Mouse (Mus musculus) heart, embryonic 16.5 days (tissue): ENCODE data around the gene Fam168b. TPM values are rescaled to one million over a fixed set of nuclear protein-coding genes. Genes with fewer than 3 reads are reported as not detected.

Experiments
- ATAC-seq: fragments of 200-750 bp; cut with Nextera tagmentation; replicated peaks from 2 replicates; pipeline ENCODE4 v1.8.0; 2017; ENCODE audit warnings: moderate number of reproducible peaks; ENCODE audit not compliant: insufficient read depth, low FRiP score; ENCODE audit errors: extremely low read depth
- H3K27ac ChIP-seq: fragments of 300-500 bp; sonication (generic); 2 replicates; pipeline ENCODE4 v1.5.1; 2014; ENCODE audit warnings: mild to moderate bottlenecking, low read length, control low read depth, moderate library complexity
- H3K27me3 ChIP-seq: fragments of 300-500 bp; sonication (generic); 2 replicates; pipeline ENCODE4 v1.6.1; 2014; ENCODE audit warnings: low read length, mixed read lengths; ENCODE audit not compliant: control insufficient read depth, insufficient read depth
- H3K36me3 ChIP-seq: fragments of 300-500 bp; sonication (generic); 2 replicates; pipeline ENCODE4 v1.6.1; 2014; ENCODE audit not compliant: control insufficient read depth, insufficient read depth
- H3K4me1 ChIP-seq: fragments of 300-500 bp; sonication (generic); 2 replicates; pipeline ENCODE4 v1.6.1; 2014; ENCODE audit warnings: low read length, mixed read lengths; ENCODE audit not compliant: control insufficient read depth, insufficient read depth
- H3K4me2 ChIP-seq: fragments of 300-500 bp; sonication (generic); 2 replicates; pipeline ENCODE4 v1.6.1; 2014; ENCODE audit warnings: low read depth, mild to moderate bottlenecking, control low read depth, low read length
- H3K4me3 ChIP-seq: fragments of 300-500 bp; sonication (generic); 2 replicates; pipeline ENCODE4 v1.5.1; 2014; ENCODE audit warnings: mild to moderate bottlenecking, control low read depth, low read length
- H3K9ac ChIP-seq: fragments of 300-500 bp; sonication (generic); 2 replicates; pipeline ENCODE4 v1.6.1; 2014; ENCODE audit warnings: low read length, control low read depth
- H3K9me3 ChIP-seq: fragments of 300-500 bp; sonication (generic); replicated peaks from 2 replicates; pipeline ENCODE4 v1.6.1; 2016; ENCODE audit warnings: low read length; ENCODE audit not compliant: control insufficient read depth
- WGBS: fragments of 180-500 bp; shearing (Covaris S2); extraction: QIAGEN DNeasy Blood & Tissue Kit; methylation state at CpG from one replicate; pipeline ENCODE4 v1.1.7; 2014; 5-methylcytosine and 5-hydroxymethylcytosine counted together
- polyA plus RNA-seq: library from polyadenylated mRNA; unstranded; fragments of >200 nt; fragmentation: Nextera tagmentation; extraction: Ambion mirVana; gene quantifications from 2 replicates; pipeline ENCODE4 v1.2.1, GENCODE M21; 2015

The Fam168b gene
- polyA plus RNA-seq, 1 experiment from 2014 or later: 43.4 TPM

DNA sequence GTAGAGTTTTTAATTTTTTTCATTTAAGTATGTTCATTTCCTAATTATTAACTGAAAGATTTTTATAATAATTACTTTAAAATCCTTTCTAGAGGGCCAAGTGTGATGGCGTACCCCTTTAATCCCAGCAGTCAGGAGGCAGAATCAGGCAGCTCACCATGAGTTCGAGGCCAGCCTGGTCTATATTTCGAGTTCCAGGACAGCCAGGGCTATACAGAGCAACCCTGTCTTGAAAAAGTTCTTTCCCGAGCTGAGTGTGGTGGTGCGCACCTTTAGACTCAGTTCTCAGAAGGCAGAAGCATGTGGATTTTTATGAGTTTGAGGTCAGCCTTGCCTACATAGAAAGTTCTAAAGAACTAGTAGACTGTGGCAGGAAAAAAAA lies 24.7 kb upstream of the Fam168b start:
- peaks cover 32% of the 10 kb centered on the region for H3K36me3 ChIP-seq
- no peaks in the 10 kb centered on the region for H3K9me3 ChIP-seq
- no peak overlapping the region for H3K27ac ChIP-seq
- no peaks in the 10 kb centered on the region for H3K4me1 ChIP-seq
- no peak for ATAC-seq
- H3K4me2 ChIP-seq: no peak overlapping the region
- 90% methylated on average over 5 of the region's 5 CpGs for whole genome bisulfite sequencing
- no peak overlapping the region for H3K4me3 ChIP-seq
- H3K9ac ChIP-seq: no peak overlapping the region
- no peaks in the 10 kb centered on the region for H3K27me3 ChIP-seq

DNA sequence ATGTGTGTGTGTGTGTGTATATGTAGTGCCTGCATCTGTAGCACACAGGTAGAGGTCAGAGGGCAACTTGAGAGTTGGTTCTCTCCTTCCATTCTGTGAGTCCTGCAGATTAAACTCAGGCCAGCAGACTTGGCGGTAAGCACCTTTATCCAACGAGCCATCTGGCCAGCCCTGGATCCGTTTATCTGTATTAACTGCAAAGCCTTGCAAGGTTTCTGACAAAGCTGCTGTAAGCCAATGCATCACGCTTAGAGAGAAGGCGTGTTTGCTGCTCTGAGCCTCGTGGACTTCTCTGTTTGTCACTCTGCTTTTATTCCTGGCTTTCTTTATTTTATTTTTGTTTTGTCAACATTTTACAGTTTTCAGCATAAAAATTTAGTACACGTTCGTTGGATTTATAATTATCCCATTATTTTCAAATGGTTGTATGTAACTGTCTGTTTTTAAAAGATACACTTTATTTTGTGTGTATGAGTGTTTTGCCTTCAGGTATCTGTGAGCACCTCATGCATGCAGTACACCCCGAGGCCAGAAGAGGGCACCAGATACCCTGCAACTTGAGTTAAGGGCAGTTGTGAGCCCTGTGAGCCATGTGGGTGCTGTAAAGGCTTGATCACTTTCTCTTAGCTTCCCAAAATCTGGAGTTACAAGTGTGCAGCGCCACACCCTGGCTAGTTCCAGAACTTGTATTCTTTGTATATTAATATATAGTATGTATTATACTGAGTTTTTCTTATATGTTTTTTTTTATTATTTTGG lies 24.1 kb upstream of the Fam168b start:
- Histone ChIP-seq H3K27ac (no peak overlapping the region), H3K27me3 (no peaks in the 10 kb centered on the region), H3K36me3 (peaks cover 37% of the 10 kb centered on the region), H3K4me2 (no peak overlapping the region), H3K4me1 (no peaks in the 10 kb centered on the region), H3K9ac (no peak overlapping the region), H3K9me3 (no peaks in the 10 kb centered on the region), H3K4me3 (no peak overlapping the region)
- ATAC-seq: no peak; the same call in 1 of the 2 replicates
- WGBS: 61% methylated on average over 10 of the region's 10 CpGs

DNA sequence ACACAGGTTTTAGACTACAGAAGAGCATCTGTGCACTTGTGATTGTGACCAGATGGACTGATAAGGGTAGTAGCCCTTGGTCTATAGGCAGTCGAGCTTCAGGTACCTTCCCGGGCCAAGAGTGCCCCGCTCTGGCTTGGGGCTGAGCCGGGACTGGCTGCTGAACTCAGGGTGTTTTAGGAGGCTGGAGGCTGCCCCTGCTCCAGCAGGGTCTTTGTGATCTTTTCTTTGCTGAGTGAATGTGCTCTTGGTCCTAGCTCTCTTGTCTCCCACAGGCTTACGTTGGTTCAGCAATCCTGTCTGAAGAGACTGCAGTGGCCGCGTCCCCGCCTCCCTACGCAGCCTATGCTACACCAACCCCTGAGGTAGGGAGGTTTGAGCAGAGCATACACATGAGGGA lies 23.0 kb upstream of the Fam168b start:
- no peak for ATAC-seq
- Histone ChIP-seq H3K27me3 (no peaks in the 10 kb centered on the region), H3K27ac (no peak overlapping the region), H3K9ac (no peak overlapping the region), H3K4me1 (no peaks in the 10 kb centered on the region), H3K4me2 (no peak overlapping the region), H3K36me3 (peaks cover 30% of the 10 kb centered on the region), H3K9me3 (no peaks in the 10 kb centered on the region), H3K4me3 (no peak overlapping the region)
- 91% methylated on average over 9 of the region's 9 CpGs for WGBS

DNA sequence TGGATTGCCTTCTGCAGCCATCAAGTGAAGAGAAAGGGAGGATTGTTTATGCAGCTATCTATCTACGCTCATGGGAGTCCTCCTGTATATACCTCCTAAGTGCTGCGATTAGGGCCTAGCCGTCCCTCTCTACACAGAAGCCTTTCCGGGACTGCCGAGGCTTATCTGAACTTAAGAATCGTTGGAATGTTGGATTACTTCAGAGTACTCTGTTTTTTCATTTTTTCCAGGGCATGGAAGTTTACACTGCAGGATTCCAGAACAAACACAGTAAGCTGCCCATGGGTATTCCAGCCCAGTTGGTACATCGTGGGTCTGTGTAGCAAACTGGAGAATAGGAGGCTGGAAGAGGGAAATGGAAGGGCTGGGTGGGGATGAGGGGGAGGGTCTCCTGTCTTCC lies 21.4 kb upstream of the Fam168b start:
- WGBS: 29% methylated on average over 7 of the region's 7 CpGs
- ATAC-seq: peak; percentile 45; the same call in 1 of the 2 replicates
- H3K9ac ChIP-seq: no peak overlapping the region
- no peaks in the 10 kb centered on the region for H3K4me1 ChIP-seq
- H3K4me2 ChIP-seq: no peak overlapping the region
- H3K27ac ChIP-seq: no peak overlapping the region
- H3K27me3 ChIP-seq: no peaks in the 10 kb centered on the region
- peaks cover 20% of the 10 kb centered on the region for H3K36me3 ChIP-seq
- H3K4me3 ChIP-seq: no peak overlapping the region
- H3K9me3 ChIP-seq: no peaks in the 10 kb centered on the region

DNA sequence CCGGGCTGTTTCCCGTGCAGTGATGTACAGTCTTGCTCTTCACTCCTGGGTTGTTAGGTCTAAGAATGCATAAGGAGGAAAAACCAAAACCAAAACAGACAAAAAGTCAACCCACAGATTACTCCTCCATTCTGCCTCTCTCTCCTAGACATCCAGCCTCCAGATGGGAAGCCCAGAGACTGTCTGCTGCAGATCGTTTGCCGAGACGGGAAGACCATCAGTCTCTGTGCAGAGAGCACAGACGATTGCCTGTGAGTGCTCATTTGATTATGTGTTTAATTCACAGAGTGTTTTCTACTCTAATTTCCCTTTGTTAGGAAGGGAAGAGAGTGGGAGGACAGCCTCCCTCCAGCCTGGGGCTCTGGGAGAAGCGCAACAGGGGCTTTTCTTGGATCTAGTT lies 20.5 kb upstream of the Fam168b start:
- 75% methylated on average over 7 of the region's 7 CpGs for WGBS
- peaks cover 17% of the 10 kb centered on the region for H3K36me3 ChIP-seq
- H3K9me3 ChIP-seq: no peaks in the 10 kb centered on the region

DNA sequence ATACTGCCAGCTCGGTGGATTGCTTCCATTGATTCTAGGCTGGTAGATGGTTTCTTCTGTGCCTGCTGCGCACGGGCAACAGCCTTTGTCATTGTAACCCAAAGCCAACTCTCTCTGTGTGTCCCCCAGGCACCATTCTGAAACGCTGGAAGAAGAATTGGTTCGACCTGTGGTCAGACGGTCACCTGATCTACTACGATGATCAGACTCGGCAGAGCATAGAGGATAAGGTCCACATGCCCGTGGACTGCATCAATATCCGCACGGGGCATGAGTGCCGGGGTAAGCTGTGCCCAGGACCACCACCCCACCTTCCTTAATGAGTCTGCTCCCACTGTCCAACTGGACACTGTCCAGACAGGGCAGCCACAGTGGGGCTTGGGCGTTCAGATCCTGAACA lies 20.0 kb upstream of the Fam168b start:
- Histone ChIP-seq H3K27ac (no peak overlapping the region), H3K9me3 (no peaks in the 10 kb centered on the region), H3K4me3 (no peak overlapping the region), H3K27me3 (no peaks in the 10 kb centered on the region), H3K4me1 (no peaks in the 10 kb centered on the region), H3K4me2 (no peak overlapping the region), H3K9ac (no peak overlapping the region), H3K36me3 (peaks cover 17% of the 10 kb centered on the region)
- no peak for ATAC-seq
- WGBS: 93% methylated on average over 13 of the region's 13 CpGs

More for the DNA sequence above, 20.5 kb upstream of the Fam168b start:
- no peak for ATAC-seq
- H3K27ac ChIP-seq: no peak overlapping the region
- H3K9ac ChIP-seq: no peak overlapping the region
- H3K4me1 ChIP-seq: no peaks in the 10 kb centered on the region
- no peak overlapping the region for H3K4me3 ChIP-seq
- H3K4me2 ChIP-seq: no peak overlapping the region
- H3K27me3 ChIP-seq: no peaks in the 10 kb centered on the region

DNA sequence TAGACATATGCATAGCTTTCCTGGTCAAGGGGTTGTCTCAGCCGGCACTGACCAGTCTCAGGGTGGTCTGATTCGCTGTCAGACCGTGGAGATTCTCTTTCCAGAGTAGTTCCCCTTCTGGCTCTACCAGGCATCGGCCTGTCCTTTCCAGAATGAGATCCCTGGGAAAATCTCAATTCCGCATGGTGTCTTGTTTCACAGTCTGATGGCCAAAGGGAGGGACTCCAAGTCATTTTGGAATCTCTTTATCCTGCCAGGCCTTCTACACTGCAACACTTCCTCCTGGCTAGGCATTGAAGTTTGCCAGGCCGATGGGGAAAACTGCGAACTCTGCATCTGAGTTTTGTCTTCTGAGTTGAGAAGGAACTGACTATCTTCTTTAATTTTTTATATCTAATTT lies 17.3 kb upstream of the Fam168b start:
- H3K27ac ChIP-seq: no peak overlapping the region
- 88% methylated on average over 7 of the region's 7 CpGs for WGBS
- ATAC-seq: no peak
- H3K4me3 ChIP-seq: no peak overlapping the region
- H3K4me2 ChIP-seq: no peak overlapping the region
- H3K9ac ChIP-seq: no peak overlapping the region
- peaks cover 13% of the 10 kb centered on the region for H3K36me3 ChIP-seq
- no peaks in the 10 kb centered on the region for H3K4me1 ChIP-seq
- no peaks in the 10 kb centered on the region for H3K27me3 ChIP-seq
- no peaks in the 10 kb centered on the region for H3K9me3 ChIP-seq

DNA sequence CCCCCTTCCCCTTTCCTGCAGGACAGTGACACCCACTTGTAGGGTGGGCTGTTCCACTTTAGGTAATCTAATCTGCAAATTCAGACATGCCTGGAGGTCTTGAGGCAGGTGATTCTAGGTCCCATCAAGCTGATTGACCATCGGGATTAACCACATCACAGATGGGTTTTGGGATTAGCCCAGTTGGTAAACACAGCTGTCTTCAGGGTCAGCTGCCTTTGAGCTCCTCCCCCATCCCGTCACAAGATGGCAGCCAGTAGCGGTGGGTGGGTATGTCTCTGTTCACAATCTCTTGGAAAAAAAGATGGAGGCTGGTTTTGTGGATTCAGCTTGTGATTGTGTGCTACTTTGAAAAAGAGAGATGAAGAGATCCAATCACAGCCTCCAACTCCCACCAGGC lies 16.9 kb upstream of the Fam168b start:
- 86% methylated on average over 3 of the region's 3 CpGs for WGBS
- Histone ChIP-seq H3K27me3 (no peaks in the 10 kb centered on the region), H3K27ac (no peak overlapping the region), H3K36me3 (peaks cover 13% of the 10 kb centered on the region), H3K9me3 (no peaks in the 10 kb centered on the region), H3K9ac (no peak overlapping the region), H3K4me2 (no peak overlapping the region), H3K4me1 (no peaks in the 10 kb centered on the region), H3K4me3 (no peak overlapping the region)
- no peak for ATAC-seq

DNA sequence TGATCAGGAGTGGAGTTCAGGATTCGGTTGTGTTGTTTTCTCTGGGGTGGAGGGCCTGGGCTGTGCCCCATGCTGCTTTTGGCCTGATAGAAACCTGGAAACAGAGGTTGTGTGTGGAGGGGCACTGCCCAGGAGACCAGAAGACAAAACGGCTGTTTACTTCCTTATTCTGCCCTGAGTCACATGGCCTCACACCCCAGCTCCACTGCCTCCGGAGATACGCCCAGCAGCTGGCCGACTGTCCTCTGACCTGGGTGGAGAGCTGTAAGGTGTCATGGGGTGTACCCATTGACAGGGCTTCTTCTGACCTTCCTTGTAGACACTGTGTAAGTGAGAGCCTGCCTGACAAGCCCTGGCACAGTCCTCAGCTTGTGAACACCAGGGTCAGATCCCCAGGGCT lies 15.8 kb upstream of the Fam168b start:
- Histone ChIP-seq H3K4me1 (no peaks in the 10 kb centered on the region), H3K4me3 (no peak overlapping the region), H3K9ac (no peak overlapping the region), H3K9me3 (no peaks in the 10 kb centered on the region), H3K27ac (no peak overlapping the region), H3K27me3 (no peaks in the 10 kb centered on the region), H3K4me2 (no peak overlapping the region), H3K36me3 (peaks cover 13% of the 10 kb centered on the region)
- 0 out of 2 replicates have a peak, but pooled peaks have one; percentile 45 for ATAC-seq
- 68% methylated on average over 5 of the region's 5 CpGs for WGBS
